Mouse (Mus musculus) stomach, postnatal 0 days (tissue): ENCODE measurements around the gene Lif. TPM values are rescaled to one million over a fixed set of nuclear protein-coding genes. Genes with fewer than 3 reads are reported as not detected.

Source experiments
- ATAC-seq: fragments of 200-750 bp; cut with Nextera tagmentation; 2 replicates; pipeline ENCODE4 v1.8.0; 2017; ENCODE audit not compliant: low FRiP score, low TSS enrichment
- DNase-seq: peaks from one replicate; pipeline ENCODE4 v3.0.0-alpha.2; 2016; ENCODE audit warnings: low spot score
- H3K27ac ChIP-seq: fragments of 300-500 bp; sonication (generic); replicated peaks from 2 replicates; pipeline ENCODE4 v1.5.1; 2014; ENCODE audit warnings: mild to moderate bottlenecking, control low read depth
- H3K27me3 ChIP-seq: fragments of 300-500 bp; sonication (generic); 2 replicates; pipeline ENCODE4 v1.6.1; 2014; ENCODE audit warnings: low read length; ENCODE audit not compliant: control insufficient read depth, insufficient read depth
- H3K36me3 ChIP-seq: fragments of 300-500 bp; sonication (generic); 2 replicates; pipeline ENCODE4 v1.6.1; 2014; ENCODE audit warnings: low read length, mixed read lengths; ENCODE audit not compliant: control insufficient read depth, insufficient read depth
- H3K4me1 ChIP-seq: fragments of 300-500 bp; sonication (generic); replicated peaks from 2 replicates; pipeline ENCODE4 v1.6.1; 2014; ENCODE audit warnings: antibody characterized with exemption; ENCODE audit not compliant: control insufficient read depth, insufficient read depth
- H3K4me2 ChIP-seq: fragments of 300-500 bp; sonication (generic); replicated peaks from 2 replicates; pipeline ENCODE4 v1.6.1; 2014; ENCODE audit warnings: low read depth, mild to moderate bottlenecking, control low read depth, moderate library complexity
- H3K4me3 ChIP-seq: fragments of 300-500 bp; sonication (generic); 2 replicates; pipeline ENCODE4 v1.5.1; 2014; ENCODE audit warnings: low read depth, low read length, control low read depth
- H3K9ac ChIP-seq: fragments of 300-500 bp; sonication (generic); 2 replicates; pipeline ENCODE4 v1.6.1; 2014; ENCODE audit warnings: mild to moderate bottlenecking, low read length, control low read depth, mixed read lengths
- H3K9me3 ChIP-seq: fragments of 300-500 bp; sonication (generic); 2 replicates; pipeline ENCODE4 v1.6.1; 2016; ENCODE audit warnings: low read length; ENCODE audit not compliant: control insufficient read depth
- CTCF ChIP-seq: IDR thresholded peaks from 2 replicates; pipeline ENCODE4 v1.5.1; 2016; ENCODE audit warnings: antibody characterized with exemption, low read depth, mild to moderate bottlenecking, moderate library complexity
- EP300 ChIP-seq: optimal IDR thresholded peaks from 2 replicates; pipeline ENCODE3; 2016; ENCODE audit warnings: antibody characterized with exemption
- WGBS: fragments of 180-500 bp; shearing (Covaris S2); extraction: QIAGEN DNeasy Blood & Tissue Kit; methylation state at CpG from one replicate; pipeline ENCODE4 v1.1.7; 2014; 5-methylcytosine and 5-hydroxymethylcytosine counted together
- polyA plus RNA-seq: library from polyadenylated mRNA; unstranded; fragments of >200 nt; fragmentation: Nextera tagmentation; extraction: Ambion mirVana; gene quantifications from 2 replicates; pipeline ENCODE4 v1.2.1, GENCODE M21; 2015

Gene Lif
- polyA plus RNA-seq, 1 experiment from 2014 or later, result 0.61 TPM

- Histone ChIP-seq H3K27ac (peak overlapping the region; percentile 89), H3K9ac (peak overlapping the region; percentile 45; the same call in 1 of the 2 replicates), H3K36me3 (no peaks in the 10 kb centered on the region), H3K4me1 (peaks cover 3% of the 10 kb centered on the region; the same call in 1 of the 2 replicates), H3K27me3 (no peaks in the 10 kb centered on the region; the same call in 1 of the 2 replicates), H3K4me3 (no peak overlapping the region), H3K4me2 (peak overlapping the region; percentile 27; the same call in 1 of the 2 replicates), H3K9me3 (no peaks in the 10 kb centered on the region)
- peak; percentile 66 for DNase-seq
- peak; percentile 68 for ATAC-seq
- WGBS, result 29% methylated on average over 19 of the region's 20 CpGs
- TF ChIP-seq CTCF, result peak; percentile 62
- TF ChIP-seq EP300, result no peak
Observed at GRCm38 (mm10) chr11:4270744-4271459, 13.5 kb downstream of the Lif start.

GRCm38 (mm10) chr11:4271544-4271943 lies 14.2 kb downstream of the Lif start:
- 76% methylated on average over 11 of the region's 11 CpGs for WGBS
- no peak for TF ChIP-seq CTCF
- no peak for TF ChIP-seq EP300
- Histone ChIP-seq H3K9ac (peak overlapping the region; percentile 45; the same call in 1 of the 2 replicates), H3K4me3 (no peak overlapping the region), H3K4me2 (peak overlapping the region; percentile 27; the same call in 1 of the 2 replicates), H3K27ac (peak overlapping the region; percentile 89), H3K36me3 (no peaks in the 10 kb centered on the region), H3K4me1 (peaks cover 3% of the 10 kb centered on the region; the same call in 1 of the 2 replicates), H3K27me3 (no peaks in the 10 kb centered on the region; the same call in 1 of the 2 replicates), H3K9me3 (no peaks in the 10 kb centered on the region)
- DNase-seq (no peak), ATAC-seq (no peak)

- no peaks in the 10 kb centered on the region for H3K27me3 ChIP-seq
- H3K9me3 ChIP-seq, result no peaks in the 10 kb centered on the region
- 0 out of 2 replicates have a peak, but pooled peaks have one; percentile 23 for ATAC-seq
- 43% methylated on average over 11 of the region's 11 CpGs for WGBS
- no peak overlapping the region for H3K9ac ChIP-seq
- H3K27ac ChIP-seq, result 0 out of 2 replicates have a peak overlapping the region, but pooled peaks have one; percentile 14
- H3K4me2 ChIP-seq, result no peak overlapping the region
- no peak overlapping the region for H3K4me3 ChIP-seq
- no peaks in the 10 kb centered on the region for H3K36me3 ChIP-seq
- DNase-seq, result no peak
- H3K4me1 ChIP-seq, result peaks cover 2% of the 10 kb centered on the region; the same call in 1 of the 2 replicates
- TF ChIP-seq CTCF, result no peak
Observed at GRCm38 (mm10) chr11:4276411-4276861, 19.1 kb downstream of the Lif start.

- DNase-seq, result no peak
- Histone ChIP-seq H3K27ac (no peak overlapping the region), H3K9ac (no peak overlapping the region), H3K9me3 (no peaks in the 10 kb centered on the region), H3K4me3 (no peak overlapping the region), H3K36me3 (no peaks in the 10 kb centered on the region), H3K27me3 (no peaks in the 10 kb centered on the region), H3K4me2 (no peak overlapping the region), H3K4me1 (no peaks in the 10 kb centered on the region)
- 51% methylated on average over 7 of the region's 7 CpGs for WGBS
- ATAC-seq, result no peak
- no peak for TF ChIP-seq CTCF
- TF ChIP-seq EP300, result no peak
Observed at GRCm38 (mm10) chr11:4279909-4280308, 22.6 kb downstream of the Lif start.

GRCm38 (mm10) chr11:4281852-4282251 lies 24.5 kb downstream of the Lif start:
- Histone ChIP-seq H3K27me3 (no peaks in the 10 kb centered on the region), H3K27ac (no peak overlapping the region), H3K36me3 (no peaks in the 10 kb centered on the region), H3K9me3 (no peaks in the 10 kb centered on the region), H3K4me1 (no peaks in the 10 kb centered on the region; the same call in 1 of the 2 replicates), H3K4me3 (no peak overlapping the region), H3K4me2 (no peak overlapping the region), H3K9ac (no peak overlapping the region)
- TF ChIP-seq CTCF (no peak), EP300 (no peak)
- WGBS, result 59% methylated on average over 6 of the region's 6 CpGs
- DNase-seq, result no peak
- ATAC-seq, result no peak

GRCm38 (mm10) chr11:4283627-4284026 lies 26.3 kb downstream of the Lif start:
- Histone ChIP-seq H3K36me3 (no peaks in the 10 kb centered on the region), H3K27me3 (no peaks in the 10 kb centered on the region), H3K4me3 (no peak overlapping the region), H3K4me2 (no peak overlapping the region), H3K9me3 (no peaks in the 10 kb centered on the region), H3K4me1 (no peaks in the 10 kb centered on the region; the same call in 1 of the 2 replicates), H3K9ac (no peak overlapping the region), H3K27ac (no peak overlapping the region)
- WGBS, result 24% methylated on average over 4 of the region's 4 CpGs
- TF ChIP-seq CTCF, result no peak
- no peak for TF ChIP-seq EP300
- peak; percentile 61 for DNase-seq
- ATAC-seq, result peak; percentile 73
